Mouse (Mus musculus) thymus, adult 18-20 months (tissue): ENCODE results near the gene Slc16a1.
"Not testable (repeated sequence)": the region's sequence is repeated elsewhere in the genome, so short reads cannot be mapped to it uniquely, and the experiment has no call there.

Experiments
- DNase-seq, 2 experiments: peaks; one replicate each; pipeline ENCODE4 v3.0.0; 2022; ENCODE audit warnings: mixed read lengths in 2 of 2

Slc16a1 gene

DNA sequence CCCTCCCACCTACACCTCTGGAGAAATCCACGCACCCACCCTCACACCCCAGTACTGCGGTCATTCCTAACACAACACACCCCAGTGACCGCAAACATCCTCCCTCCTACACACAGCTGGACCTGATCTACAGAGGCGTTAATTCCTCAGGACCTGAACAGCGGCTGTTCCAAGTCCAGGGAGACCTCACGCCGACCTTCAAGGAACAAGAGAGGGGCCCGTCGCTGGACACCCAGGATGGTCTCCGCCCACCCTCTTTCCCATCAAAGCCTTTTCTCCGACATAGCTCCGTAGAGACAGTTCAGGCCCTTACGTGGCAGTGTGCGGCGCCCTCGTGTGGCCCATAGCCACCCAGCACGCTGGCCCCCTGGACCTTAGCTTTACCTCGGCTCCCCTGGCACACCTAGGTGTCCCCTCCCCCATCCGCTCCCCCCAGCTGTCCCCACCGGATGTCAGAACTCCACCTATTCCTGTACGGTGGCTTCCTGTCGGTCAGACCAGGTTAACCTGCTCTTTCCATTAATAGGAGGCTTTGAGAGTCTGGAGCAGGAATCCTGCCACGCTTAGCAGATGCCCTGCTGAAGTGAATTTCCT, 36.9 kb downstream of the Slc16a1 start:
- peak; percentile 60 to 68 for DNase-seq

DNA sequence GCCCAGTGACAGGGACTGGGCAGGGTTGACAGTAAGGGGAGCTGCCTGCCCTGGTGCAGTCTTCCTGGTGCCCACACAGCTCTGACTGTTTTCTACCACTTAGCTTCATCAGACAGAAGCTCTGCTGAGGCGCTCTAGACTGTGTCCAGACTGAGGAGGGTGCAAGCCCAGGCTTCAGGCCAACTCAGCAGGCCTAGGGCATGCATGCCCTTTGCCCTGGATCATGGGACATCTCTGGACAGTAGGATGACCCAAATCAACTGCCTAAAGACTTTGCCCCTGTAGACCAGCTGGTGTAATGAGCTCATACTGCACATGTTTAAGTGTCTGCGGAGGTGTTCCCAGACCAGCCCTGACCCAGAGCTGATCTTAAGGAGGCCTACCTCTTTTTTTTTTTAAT, 39.3 kb downstream of the Slc16a1 start:
- DNase-seq, result no peak

DNA sequence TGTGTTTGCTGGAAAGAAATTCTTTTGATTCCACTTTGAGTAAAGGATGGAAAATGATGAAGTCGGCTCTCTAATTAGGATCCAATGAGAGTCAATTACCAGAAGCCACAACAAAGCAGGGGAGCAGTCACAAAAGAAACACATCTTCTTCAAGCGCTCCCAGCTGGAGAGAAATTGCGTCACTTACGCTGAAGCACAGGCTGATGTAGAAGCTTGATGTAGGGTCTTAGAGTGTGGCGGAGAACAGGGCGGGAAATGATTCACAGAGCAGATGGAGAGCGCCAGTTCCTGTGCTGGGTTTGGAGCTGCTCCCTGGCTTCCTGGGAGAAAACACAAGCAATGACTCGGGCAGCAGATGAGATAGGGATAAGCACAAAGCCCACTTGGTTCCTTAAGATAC, 40.4 kb downstream of the Slc16a1 start:
- no peak for DNase-seq

DNA sequence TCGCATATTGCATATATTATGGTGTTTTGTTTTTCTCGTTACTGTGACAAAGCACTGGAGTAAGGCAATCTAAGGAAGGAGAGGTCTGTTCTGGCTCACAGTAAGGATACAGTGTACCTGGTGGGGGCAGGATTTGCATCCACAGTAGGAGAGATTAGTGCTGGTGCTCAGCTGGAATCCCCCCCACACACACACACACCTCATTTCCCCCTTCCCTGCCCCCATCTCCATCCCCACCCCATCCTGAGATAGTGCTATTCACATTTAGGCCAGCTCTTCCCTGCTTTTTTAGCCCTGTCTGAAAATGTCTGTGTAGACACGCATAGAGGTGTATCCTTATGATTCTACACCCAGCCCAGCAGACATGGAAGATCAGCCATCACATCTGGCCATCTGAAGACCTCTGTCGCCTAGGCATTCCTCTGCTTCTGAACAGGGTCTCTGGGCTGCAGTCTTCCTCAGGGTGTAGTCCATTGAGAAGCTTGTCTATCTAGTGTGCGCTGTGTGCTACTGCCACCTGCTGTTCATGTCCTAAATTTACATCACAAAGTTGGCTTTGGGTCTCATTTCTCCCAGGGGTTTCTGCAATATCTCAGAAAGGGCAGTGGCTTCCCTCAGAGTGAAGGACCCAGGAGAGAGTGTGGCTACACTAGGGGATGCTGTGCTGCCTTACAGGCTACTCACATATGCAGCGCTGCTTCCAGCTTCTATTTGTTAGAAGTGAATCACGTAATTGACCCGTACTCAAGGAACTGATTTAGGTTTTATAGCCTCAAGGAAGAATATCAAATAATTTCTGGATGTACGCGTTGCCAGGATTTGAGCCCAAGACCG, 44.4 kb downstream of the Slc16a1 start:
- peak; percentile 32 to 39 for DNase-seq

DNA sequence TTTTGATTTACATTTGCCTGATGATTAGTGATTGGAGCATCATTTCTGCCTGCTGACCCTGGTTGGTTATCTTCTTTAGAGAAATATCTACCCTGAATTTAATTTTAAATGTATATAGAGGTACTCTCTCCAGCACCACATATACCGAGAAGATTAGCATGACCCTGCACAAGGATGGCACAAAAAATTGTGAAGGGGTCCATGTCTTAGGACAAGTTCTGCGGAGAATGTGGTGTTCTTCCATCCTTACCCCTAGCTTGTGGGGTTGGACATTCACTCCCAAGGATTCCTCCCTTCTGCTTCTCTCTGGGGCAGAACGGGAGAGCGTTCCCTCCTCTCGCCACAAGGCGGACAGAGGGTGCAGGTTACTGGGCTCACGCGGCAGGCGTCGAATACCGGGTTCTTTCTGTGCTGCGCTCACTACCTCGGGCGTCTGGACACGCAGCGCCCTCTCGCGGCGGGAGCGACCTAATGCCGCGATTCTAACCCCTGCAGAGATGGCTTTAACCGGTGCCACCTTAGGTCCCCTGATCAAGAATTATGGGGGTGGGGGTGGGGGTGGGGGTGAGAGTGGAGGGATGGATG, 62.4 kb downstream of the Slc16a1 start:
- peak; percentile 68 to 73 for DNase-seq

DNA sequence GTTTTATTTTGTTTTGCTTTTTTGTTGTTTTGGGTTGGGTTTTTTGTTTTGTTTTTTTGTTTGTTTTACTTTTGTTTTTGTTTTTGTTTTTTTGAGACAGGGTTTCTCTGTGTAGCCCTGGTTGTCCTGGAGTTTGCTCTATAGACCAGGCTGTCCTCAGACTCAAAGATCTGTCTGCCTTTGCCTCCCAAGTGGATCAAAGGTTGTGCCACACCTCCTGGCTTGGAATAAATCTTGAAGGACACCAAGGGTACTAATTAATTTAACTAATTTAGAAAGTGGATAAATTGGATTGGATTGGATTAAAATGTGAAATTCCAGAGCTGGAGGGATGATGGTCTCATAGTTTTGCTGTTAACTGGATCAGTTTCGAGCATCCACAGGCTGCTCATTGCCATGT, 63.3 kb downstream of the Slc16a1 start:
- DNase-seq, result no peak

DNA sequence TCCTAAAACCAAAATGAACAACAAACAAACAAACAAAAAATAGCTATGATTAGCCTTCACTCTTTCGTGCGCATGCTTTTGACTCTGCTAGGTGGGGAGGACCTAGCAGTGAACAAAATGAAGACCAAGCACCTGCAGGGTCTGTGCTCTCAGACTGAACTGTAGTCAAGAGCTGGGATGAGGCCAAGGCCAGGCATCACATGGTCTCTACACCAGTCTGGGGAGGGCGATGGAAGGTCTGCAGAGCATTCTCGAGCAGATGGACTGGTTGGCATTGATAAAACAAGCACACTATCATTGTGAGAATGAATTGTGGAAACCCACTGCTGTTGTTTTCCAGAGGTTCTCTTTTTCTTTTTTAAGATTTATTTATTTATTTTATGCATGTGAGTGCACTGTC, 65.5 kb downstream of the Slc16a1 start:
- no peak for DNase-seq

DNA sequence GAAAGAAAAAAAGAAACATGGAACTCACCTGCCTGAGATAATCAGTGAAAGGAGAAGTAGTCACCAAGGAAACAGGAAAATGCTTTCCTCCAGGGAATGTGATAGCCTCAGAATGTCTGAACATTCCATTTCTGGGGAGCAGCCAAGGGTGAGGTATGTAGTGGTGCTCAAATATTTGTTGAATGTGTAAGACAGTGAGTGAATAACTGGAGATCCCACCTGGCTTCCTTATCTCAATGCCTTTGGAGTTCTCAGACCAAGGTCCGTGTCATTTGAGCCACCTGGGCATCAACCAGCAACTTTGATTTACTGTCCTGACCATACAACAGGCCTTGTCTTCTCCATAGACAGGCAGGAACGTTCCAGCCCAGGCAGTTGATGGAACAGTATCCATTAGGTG, 68.0 kb downstream of the Slc16a1 start:
- DNase-seq, result no peak

DNA sequence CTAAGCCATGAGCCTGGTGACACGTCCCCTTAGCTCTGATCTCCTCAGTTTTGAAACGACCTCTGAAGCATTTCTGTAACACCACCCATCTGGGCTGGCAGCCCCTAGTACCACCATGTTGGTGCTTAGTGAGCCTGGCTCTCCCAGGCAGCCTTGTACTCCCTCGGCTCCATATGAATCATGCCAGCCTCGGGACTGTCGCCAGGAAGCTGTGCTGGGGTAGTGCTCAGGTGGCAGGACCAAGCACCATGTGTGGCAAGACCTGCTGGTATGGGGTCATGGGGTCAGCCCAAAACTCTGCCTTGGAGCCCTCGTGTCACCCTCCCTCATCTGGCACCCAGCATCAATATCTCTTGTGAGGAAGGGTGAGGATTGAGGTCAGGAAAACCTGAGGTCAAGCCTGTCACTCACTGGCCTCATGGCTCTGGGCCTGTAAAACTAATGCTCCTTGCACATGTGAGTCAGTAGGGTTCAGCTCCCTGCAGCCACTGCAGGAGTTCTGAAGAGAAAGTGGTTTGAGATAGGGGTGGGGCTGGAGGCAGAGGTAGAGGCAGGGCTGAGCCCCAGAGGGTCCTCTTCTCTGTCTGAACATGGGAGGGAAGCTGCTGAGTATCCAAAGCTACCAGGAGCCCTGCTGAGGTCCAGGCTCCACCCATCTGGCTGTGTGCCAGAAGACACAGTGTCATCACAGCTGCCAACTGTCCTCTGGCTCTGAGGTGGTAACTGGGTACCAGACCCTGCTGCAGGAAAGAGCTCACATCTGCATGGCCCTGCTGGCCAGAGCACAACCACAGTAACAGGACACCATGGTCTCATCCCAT, 68.7 kb downstream of the Slc16a1 start:
- DNase-seq, result not testable (repeated sequence)

DNA sequence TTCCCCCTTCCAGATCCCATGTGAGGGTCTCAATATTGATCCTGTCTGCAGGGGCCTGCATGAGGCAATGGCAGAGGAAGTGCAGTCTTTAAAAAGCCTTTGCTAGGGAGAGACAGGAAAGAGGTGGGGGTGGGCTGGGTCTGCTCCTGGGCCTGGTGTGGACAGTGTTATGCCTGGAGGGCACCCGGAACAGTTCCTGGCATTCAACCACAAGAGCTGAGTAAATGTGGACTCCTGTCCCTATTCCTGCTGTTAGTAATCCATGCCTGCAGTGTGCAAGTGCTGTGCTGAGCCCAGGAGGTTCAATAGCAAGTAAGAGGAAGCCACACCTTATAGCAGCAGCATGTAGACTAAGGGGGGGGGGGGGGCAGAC, 69.3 kb downstream of the Slc16a1 start:
- DNase-seq, result not testable (repeated sequence)
